Mouse (Mus musculus) right cerebral cortex, postnatal 36 days (tissue): Measurements from ENCODE around the gene Ccdc162.

Experiments
- DNase-seq, 2 experiments: peaks; one replicate each; pipeline ENCODE4 v3.0.0; 2022; ENCODE audit warnings: low spot score in 2 of 2, mixed read lengths in 1 of 2

Gene Ccdc162

GRCm38 (mm10) chr10:41488877-41489276, 227.6 kb downstream of the Ccdc162 start:
- no peak for DNase-seq
